Mouse (Mus musculus) embryo, embryonic 10 days (tissue): ENCODE data around the gene Lta.

Experiments
- DNase-seq: peaks from one replicate; pipeline ENCODE4 v3.0.0-alpha.2; 2015; ENCODE audit warnings: low spot score

Gene Lta

GRCm38 (mm10) chr17:35205380-35205769, 224 bp upstream of the Lta start:
- DNase-seq: no peak

DNA sequence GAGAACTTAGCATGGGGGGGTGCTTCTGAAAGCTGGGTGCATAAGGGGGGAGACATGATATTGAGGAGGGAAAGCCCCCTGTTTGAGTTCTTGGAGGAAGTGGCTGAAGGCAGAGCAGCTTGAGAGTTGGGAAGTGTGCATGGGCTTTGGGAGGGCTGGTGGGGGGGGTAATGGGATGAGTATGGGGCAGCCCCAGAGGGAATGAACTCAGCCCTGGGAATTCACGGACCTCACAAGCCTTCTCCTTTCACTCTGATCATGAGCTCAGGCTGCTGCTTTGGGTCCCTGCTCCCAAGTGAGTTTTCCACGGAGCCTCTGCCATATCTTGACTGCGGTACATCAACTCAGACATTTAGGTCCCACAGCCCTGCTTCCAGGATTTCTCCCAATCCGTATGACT, 2.7 kb downstream of the Lta start:
- DNase-seq: no peak

DNA sequence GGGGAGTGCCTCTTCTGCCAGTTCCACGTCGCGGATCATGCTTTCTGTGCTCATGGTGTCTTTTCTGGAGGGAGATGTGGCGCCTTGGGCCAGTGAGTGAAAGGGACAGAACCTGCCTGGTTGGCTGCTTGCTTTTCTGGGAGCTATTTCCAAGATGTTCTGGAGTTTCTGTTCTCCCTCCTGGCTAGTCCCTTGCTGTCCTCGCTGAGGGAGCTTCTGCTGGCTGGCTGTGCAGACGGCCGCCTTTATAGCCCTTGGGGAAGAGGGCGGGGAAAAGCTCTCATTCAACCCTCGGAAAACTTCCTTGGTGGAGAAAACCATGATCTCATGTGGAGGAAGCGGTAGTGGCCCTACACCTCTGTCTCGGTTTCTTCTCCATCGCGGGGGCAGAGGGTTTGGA, 3.4 kb downstream of the Lta start, which contains the start of gene Tnf:
Gene Tnf, minus strand, starts transcription at position 221 of the 400 bp plus-strand sequence.
- DNase-seq: no peak

- DNase-seq: no peak
Measured at GRCm38 (mm10) chr17:35201128-35201527, 4.0 kb downstream of the Lta start.

DNA sequence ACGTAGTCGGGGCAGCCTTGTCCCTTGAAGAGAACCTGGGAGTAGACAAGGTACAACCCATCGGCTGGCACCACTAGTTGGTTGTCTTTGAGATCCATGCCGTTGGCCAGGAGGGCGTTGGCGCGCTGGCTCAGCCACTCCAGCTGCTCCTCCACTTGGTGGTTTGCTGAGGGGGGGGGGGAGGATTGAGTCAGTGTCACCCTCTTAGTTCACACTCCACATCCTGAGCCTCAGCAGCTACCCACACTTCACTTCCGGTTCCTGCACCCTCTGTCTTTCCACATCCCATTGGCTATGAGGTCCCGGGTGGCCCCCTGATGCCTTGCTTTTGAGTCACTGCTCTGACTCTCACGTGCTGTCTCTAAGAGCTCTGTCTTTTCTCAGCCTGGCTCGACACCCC, 4.8 kb downstream of the Lta start:
- no peak for DNase-seq

DNA sequence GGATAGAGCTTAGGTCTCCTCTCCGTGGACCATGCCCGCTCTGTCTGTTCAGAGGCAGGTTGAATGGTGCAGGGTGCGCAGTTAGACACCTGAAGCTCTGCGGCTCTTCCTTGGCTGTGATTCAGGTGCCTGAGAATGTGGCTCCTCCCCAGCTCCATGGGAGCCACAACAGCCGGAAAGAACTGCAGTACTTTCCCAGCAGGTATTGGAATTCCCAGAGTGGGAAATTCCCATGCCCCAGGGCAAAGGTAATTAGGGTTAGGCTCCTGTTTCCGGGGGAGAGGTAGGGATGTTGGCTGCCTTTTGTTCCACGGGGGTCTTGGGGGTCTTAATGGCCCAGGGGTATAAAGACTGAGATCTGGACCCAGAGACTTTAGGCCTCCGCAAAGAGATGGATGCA, 6.2 kb downstream of the Lta start:
- DNase-seq: no peak

DNA sequence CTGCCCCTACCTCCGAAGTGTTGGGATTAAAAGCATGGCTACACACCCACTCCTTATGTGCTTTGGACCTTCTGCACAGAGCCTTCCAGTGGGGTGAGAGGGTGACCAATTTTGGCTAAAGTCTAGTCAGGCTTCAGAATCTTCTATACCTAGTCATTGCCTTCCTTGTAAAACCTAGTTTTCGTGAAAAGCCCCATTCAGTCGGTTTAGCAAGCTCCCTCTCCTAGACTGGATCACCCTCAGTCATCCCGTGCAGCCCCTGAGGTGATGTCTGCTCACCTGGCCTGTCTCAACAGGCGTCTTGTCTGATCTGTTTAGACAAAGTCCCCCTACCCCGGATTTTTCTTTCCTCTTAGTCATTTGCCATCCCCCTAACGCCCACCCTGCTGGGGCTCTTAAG, 7.1 kb downstream of the Lta start:
- no peak for DNase-seq

DNA sequence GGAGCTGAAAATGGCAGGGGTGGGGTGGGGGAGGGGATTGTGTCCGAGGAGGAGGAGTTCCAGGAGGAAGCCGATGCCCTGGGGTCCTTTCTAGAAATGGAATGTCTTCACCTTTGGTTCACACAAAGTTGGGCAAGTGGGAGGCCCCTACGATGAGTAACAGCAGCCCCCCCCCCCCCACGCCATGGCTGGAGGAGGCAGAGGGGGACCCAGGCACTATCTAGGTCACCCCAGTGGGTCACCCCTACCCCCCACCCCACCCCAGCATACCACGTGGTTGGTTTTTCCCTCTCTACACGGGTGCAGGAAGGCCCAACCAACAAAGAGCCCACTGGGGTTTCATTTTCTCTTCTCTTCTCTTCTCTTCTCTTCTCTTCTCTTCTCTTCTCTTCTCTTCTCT, 8.0 kb downstream of the Lta start:
- DNase-seq: no peak

GRCm38 (mm10) chr17:35196321-35196641, 8.9 kb downstream of the Lta start:
- DNase-seq: no peak

DNA sequence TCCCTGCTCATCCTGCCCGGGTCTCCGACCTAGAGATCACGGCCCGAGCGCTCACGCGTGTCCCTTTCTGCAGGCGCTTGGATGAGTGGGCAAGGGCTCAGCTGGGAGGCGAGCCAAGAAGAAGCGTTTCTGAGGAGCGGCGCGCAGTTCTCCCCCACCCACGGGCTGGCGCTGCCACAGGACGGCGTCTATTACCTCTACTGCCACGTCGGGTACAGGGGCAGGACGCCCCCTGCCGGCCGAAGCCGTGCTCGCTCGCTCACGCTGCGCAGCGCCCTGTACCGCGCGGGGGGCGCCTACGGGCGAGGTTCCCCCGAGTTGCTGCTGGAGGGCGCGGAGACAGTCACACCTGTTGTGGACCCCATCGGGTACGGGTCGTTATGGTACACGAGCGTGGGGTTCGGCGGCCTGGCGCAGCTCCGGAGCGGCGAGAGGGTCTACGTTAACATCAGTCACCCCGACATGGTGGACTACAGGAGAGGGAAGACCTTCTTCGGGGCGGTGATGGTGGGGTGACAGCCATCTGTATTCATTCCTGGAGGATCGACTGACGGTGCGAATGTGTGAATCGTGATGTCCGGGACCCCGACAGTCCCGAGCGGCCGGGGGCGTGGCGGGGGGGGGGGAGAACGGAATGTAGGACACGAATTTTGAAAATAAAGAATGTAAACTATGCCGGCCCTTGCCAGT, 9.4 kb downstream of the Lta start:
- DNase-seq: peak; percentile 86

GRCm38 (mm10) chr17:35194844-35195630, 10.1 kb downstream of the Lta start:
- no peak for DNase-seq

GRCm38 (mm10) chr17:35193881-35194843, 11.0 kb downstream of the Lta start, which contains the start of gene Ltb:
Gene Ltb (plus strand): TSS chr17:35194439.
- DNase-seq: no peak

DNA sequence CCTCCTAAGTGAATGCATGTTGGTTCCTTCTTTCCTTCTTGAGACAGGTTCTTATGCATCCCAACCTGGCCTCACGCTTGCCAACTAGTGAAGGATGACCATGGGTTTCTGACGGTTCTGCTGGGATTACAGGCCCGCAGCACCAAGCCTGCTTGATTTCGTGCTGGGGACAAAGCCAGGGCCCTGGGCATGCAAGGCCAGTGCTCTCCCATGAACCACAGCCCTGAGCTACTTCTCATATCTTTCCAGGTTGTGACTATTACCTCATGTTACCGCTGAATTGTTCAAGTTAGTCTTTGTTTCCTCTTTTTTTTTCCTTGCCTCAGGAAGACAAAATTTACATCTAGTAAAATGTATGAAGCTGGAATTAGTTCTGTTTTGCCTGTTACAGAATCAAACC, 12.2 kb downstream of the Lta start:
- DNase-seq: no peak

- no peak for DNase-seq
Measured at GRCm38 (mm10) chr17:35191723-35192122, 13.4 kb downstream of the Lta start.

DNA sequence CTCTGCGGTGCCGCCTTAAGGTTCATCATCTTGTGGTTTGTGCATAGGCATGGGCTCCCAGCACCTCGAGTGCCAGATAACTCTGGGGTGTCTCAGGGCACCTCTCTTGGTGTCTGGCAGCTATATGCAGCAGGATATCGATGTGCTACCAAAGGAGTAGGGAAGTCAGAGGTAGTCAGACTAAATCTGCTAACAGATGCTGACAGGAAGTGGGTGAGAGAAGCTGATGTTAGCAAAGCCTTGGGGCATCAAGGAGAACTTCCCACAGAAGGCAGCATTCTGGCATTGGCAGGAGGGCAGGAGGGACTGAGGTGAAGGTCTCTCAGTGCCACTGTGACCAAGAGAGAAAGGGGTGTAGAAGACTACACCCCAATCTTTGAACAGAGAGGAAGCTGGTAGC, 15.1 kb downstream of the Lta start:
- DNase-seq: no peak

DNA sequence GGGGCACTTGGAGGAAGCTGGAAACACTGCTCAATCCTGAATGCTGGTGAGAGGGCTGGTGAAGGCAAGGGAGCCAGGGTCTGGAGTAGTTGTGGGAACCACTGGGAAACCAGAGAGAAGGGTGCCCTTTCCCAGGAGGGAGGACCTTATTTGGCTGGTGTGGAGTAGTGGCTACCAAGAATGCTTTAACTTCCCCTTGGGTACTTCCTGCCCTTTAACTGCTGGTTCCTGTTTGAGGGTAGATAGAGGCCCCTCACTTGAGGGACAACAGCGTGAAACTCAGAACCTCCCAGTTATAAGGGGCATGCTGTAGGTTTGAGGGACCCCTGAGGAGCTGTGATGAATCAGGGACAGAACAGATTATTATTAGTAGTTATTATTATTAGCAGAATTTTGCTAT, 16.0 kb downstream of the Lta start:
- DNase-seq: no peak

- DNase-seq: no peak
Measured at GRCm38 (mm10) chr17:35187959-35188610, 17.1 kb downstream of the Lta start, which contains the start of gene Lst1. Gene Lst1 (minus strand): TSS chr17:35188439.

DNA sequence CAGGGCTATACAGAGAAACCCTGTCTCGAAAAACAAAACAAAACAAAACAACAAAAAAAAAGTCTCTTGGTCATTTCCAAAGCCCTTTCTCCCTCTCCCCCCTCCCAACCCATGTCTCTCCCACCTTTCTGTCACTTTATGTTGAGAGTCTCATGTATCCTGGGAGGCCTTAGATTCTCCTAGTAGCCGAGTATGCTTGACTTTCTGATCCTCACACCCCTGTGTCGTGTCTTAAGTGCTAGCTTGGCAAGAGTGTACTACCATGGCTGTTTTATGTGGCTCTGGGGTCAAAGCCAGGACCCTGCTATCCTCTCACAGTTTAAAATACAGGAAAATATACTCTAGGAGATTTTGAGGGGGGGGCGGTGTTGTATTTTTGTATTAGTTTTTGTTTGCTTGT, 17.8 kb downstream of the Lta start:
- no peak for DNase-seq

DNA sequence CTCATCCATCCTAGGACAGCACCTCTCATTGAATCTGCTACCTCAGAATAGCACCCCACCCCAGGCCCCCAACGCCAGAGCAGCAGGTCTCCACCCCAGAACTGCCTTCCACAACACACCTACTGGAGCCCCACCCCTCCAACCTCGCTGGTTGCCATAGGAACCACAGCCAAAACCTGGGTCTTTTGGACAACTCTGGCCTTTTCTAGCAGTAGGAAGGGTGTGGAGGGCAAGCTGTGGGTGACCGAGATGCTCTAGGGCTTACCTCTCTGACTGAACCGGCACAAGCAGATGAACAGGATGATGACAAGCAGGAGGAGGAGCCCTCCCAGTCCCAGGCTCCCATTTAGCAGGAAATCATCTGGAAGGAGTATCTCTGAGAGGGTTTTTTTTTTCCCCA, 18.5 kb downstream of the Lta start:
- peak; percentile 48 for DNase-seq

- DNase-seq: peak; percentile 83
Measured at GRCm38 (mm10) chr17:35185639-35186611, 19.2 kb downstream of the Lta start.

DNA sequence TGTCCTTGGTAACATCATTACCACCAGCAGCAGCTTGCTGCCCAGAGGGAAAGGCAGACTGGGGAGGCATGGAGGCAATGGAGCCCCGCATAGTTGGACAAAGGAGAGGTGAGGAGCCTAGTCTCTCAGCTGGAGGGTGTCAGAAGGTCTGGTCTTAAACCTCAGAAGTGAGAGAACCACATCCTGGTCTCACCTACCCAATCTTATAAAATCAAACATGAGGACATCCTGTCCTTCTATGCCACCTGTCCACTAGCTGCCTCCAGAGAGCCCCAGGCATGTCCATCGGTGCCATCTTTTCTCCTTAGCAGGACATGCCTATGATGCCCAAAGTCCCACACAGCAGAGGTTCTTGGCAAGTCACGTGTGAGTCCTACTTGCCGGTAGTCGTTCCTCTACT, 25.1 kb downstream of the Lta start:
- no peak for DNase-seq
